Mouse (Mus musculus): Measurements from ENCODE around the gene Mettl21e. TPM values are rescaled to one million over a fixed set of nuclear protein-coding genes. Genes with fewer than 3 reads are reported as not detected.

The Mettl21e gene
- polyA plus RNA-seq, 1 experiment: not detected

DNA sequence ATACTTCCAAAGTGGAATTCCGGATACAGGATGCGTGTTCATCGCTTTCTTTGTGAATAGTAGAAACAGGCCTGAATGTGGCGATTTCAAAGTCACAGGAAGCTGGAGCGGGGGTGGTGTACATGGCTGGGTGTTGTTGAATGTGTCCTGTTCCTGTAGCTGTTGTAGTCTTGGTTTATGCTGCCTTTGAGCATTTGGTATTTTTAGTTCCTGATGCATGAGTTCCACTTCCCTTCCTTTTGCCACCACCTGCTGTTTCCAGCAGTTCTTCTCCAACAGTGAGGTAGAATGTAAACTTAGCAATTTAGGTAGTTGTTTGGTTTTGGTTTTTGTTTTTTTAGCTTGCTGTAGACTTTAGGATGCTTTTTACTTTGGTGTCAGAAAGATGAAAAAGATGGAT is 56.4 kb downstream of the Mettl21e start:
- WGBS: 86% methylated on average over 5 of the region's 5 CpGs
- TF ChIP-seq CTCF (IDR thresholded peaks at IDR 0.05; ENCODE audit: control insufficient read depth, insufficient read depth, low read length) (no peak), POLR2A (IDR thresholded peaks at IDR 0.05; ENCODE audit: borderline replicate concordance, control insufficient read depth, low read depth, low read length) (no peak)
- H3K27ac ChIP-seq (ENCODE audit: control insufficient read depth, insufficient read depth, low read depth, low read length, poor library complexity): peak overlapping the region; percentile 50; the same call in 1 of the 2 replicates

DNA sequence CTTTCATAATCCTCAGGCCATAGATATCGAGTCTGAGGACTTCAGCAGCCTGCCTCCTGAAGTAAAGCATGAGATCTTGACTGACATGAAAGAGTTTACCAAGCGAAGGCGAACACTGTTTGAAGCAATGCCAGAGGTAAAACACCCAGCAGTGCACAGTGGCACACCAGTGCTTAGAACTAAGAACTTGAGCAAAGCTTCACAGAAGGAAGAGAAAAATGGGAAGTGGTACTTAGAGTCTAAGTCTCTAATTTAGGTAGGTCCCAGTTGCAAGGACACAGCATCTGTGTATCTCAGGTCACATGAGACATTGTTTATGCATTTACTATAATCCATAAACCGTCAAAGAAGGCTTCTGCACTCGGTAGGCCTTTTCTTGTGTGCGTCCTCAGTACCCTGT is 56.9 kb downstream of the Mettl21e start:
- H3K27ac ChIP-seq (ENCODE audit: control insufficient read depth, insufficient read depth, low read depth, low read length, poor library complexity): peak overlapping the region; percentile 50; the same call in 1 of the 2 replicates
- WGBS: 81% methylated on average over 6 of the region's 6 CpGs
- TF ChIP-seq POLR2A (IDR thresholded peaks at IDR 0.05; ENCODE audit: borderline replicate concordance, control insufficient read depth, low read depth, low read length) (no peak), CTCF (IDR thresholded peaks at IDR 0.05; ENCODE audit: control insufficient read depth, insufficient read depth, low read length) (no peak)

More for the DNA sequence above, 56.4 kb downstream of the Mettl21e start:
- Histone ChIP-seq H3K4me3 (replicated peaks; ENCODE audit: control insufficient read depth, low read depth, low read length) (no peak overlapping the region), H3K4me1 (ENCODE audit: control insufficient read depth, insufficient read depth, low read length) (no peaks in the 10 kb centered on the region; the same call in 1 of the 2 replicates)

DNA sequence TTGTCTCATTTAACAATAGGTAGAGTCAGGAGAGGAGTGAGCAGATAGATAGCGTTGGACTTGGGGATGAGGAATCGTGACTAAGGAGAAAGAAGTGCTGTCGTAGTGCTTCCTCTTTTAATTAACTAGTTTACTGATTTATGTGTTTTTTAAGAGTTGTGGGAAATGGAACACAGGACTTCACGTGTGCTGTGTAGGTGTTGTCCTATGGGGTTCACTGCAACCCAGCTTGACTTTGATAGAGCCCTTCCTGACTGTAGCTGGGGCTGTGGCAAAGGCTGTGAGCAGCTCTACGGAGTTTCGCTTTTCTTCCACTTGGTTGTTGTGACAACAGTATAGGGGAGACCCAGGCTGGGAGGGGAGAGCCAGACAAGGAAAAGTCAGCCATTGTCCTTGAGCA is 60.4 kb downstream of the Mettl21e start:
- WGBS: 29% methylated on average over 6 of the region's 6 CpGs
- Histone ChIP-seq H3K4me3 (replicated peaks; ENCODE audit: control insufficient read depth, low read depth, low read length) (no peak overlapping the region), H3K27ac (ENCODE audit: control insufficient read depth, insufficient read depth, low read depth, low read length, poor library complexity) (no peak overlapping the region), H3K4me1 (ENCODE audit: control insufficient read depth, insufficient read depth, low read length) (no peaks in the 10 kb centered on the region; the same call in 1 of the 2 replicates)
- TF ChIP-seq POLR2A (IDR thresholded peaks at IDR 0.05; ENCODE audit: borderline replicate concordance, control insufficient read depth, low read depth, low read length): no peak
- no peak for TF ChIP-seq CTCF (IDR thresholded peaks at IDR 0.05; ENCODE audit: control insufficient read depth, insufficient read depth, low read length)

More for the DNA sequence above, 56.9 kb downstream of the Mettl21e start:
- Histone ChIP-seq H3K4me1 (ENCODE audit: control insufficient read depth, insufficient read depth, low read length) (no peaks in the 10 kb centered on the region; the same call in 1 of the 2 replicates), H3K4me3 (replicated peaks; ENCODE audit: control insufficient read depth, low read depth, low read length) (no peak overlapping the region)

DNA sequence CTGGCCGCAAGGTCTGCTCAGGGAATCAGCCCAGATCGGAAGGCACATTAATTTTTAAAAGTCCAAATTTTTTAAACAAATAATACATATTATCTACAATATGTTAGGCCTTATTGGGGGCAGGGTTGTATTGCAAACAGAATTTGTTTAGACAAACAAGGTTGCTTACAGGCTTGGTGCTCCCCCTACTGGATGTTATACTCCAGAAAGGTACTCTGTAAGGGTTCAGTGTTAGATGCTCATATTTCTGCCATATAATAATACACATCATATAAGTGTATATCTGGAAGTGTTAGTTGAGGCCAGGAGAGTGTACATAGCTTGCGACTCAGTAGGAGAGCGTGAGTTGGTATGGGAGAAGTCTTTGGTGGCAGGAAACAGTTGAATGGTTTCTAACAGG is 63.5 kb downstream of the Mettl21e start:
- WGBS: 89% methylated on average over 4 of the region's 4 CpGs
- H3K27ac ChIP-seq (ENCODE audit: control insufficient read depth, insufficient read depth, low read depth, low read length, poor library complexity): no peak overlapping the region
- TF ChIP-seq CTCF (IDR thresholded peaks at IDR 0.05; ENCODE audit: control insufficient read depth, insufficient read depth, low read length): no peak

More for the DNA sequence above, 63.5 kb downstream of the Mettl21e start:
- Histone ChIP-seq H3K4me1 (ENCODE audit: control insufficient read depth, insufficient read depth, low read length) (no peaks in the 10 kb centered on the region), H3K4me3 (replicated peaks; ENCODE audit: control insufficient read depth, low read depth, low read length) (no peak overlapping the region)

Other genes with a start within 250 kb of the Mettl21e start
- gene Mettl21c, start 198.9 kb downstream of the Mettl21e start, polyA plus RNA-seq (2011; ENCODE audit: insufficient read depth, insufficient read length, low replicate concordance, missing spikeins): not detected in 2 replicates
- gene Gm8251, start 157.0 kb downstream of the Mettl21e start, polyA plus RNA-seq (2011; ENCODE audit: insufficient read depth, insufficient read length, low replicate concordance, missing spikeins): 0.43 and 0.92 TPM in 2 replicates
- gene Tex30, start 116.5 kb downstream of the Mettl21e start, polyA plus RNA-seq (2011; ENCODE audit: insufficient read depth, insufficient read length, low replicate concordance, missing spikeins): 5.6 and 39.5 TPM in 2 replicates
- gene Kdelc1, start 100.2 kb downstream of the Mettl21e start, polyA plus RNA-seq (2011; ENCODE audit: insufficient read depth, insufficient read length, low replicate concordance, missing spikeins): 2.5 and 5.6 TPM in 2 replicates
- 0.81 and 2.1 TPM in 2 replicates for gene Bivm, start 100.0 kb downstream of the Mettl21e start, polyA plus RNA-seq (2011; ENCODE audit: insufficient read depth, insufficient read length, low replicate concordance, missing spikeins)
- gene Ercc5, start 71.2 kb downstream of the Mettl21e start, polyA plus RNA-seq (2011; ENCODE audit: insufficient read depth, insufficient read length, low replicate concordance, missing spikeins): 7.1 and 7.3 TPM in 2 replicates